Mouse (Mus musculus): ENCODE data around the gene Rhog. TPM values are rescaled to one million over a fixed set of nuclear protein-coding genes. Genes with fewer than 3 reads are reported as not detected.

Gene Rhog
- polyA plus RNA-seq, 1 experiment from 2014 or later: 58.7 TPM

GRCm38 (mm10) chr7:102259716-102260479 lies 4.0 kb upstream of the Rhog start:
- no peaks in the 10 kb centered on the region for H3K36me3 ChIP-seq (ENCODE audit: control insufficient read depth, insufficient read depth, low read length)
- no peak overlapping the region for H3K9ac ChIP-seq (ENCODE audit: low read length)
- H3K9me3 ChIP-seq (ENCODE audit: control insufficient read depth, low read length): no peaks in the 10 kb centered on the region
- no peak overlapping the region for H3K4me3 ChIP-seq (ENCODE audit: low read depth, low read length)
- H3K27me3 ChIP-seq (ENCODE audit: control insufficient read depth, insufficient read depth, low read length): no peaks in the 10 kb centered on the region
- no peak overlapping the region for H3K4me2 ChIP-seq (ENCODE audit: low read depth, severe bottlenecking)
- DNase-seq (ENCODE audit: low spot score) (no peak), ATAC-seq (ENCODE audit: insufficient number of reproducible peaks, low FRiP score, low TSS enrichment, low read depth) (no peak)
- H3K27ac ChIP-seq (replicated peaks; ENCODE audit: low read depth, low read length): no peak overlapping the region
- 81% methylated on average over 10 of the region's 10 CpGs for WGBS
- no peaks in the 10 kb centered on the region for H3K4me1 ChIP-seq (ENCODE audit: control insufficient read depth, insufficient read depth, low read length)

- no peak for DNase-seq (ENCODE audit: low spot score)
- WGBS: 71% methylated on average over 3 of the region's 3 CpGs
- Histone ChIP-seq H3K36me3 (ENCODE audit: control insufficient read depth, insufficient read depth, low read length) (no peaks in the 10 kb centered on the region), H3K4me2 (ENCODE audit: low read depth, severe bottlenecking) (no peak overlapping the region), H3K4me3 (ENCODE audit: low read depth, low read length) (no peak overlapping the region), H3K4me1 (ENCODE audit: control insufficient read depth, insufficient read depth, low read length) (no peaks in the 10 kb centered on the region), H3K27ac (replicated peaks; ENCODE audit: low read depth, low read length) (no peak overlapping the region), H3K9me3 (ENCODE audit: control insufficient read depth, low read length) (no peaks in the 10 kb centered on the region), H3K9ac (ENCODE audit: low read length) (no peak overlapping the region), H3K27me3 (ENCODE audit: control insufficient read depth, insufficient read depth, low read length) (no peaks in the 10 kb centered on the region)
- no peak for ATAC-seq (ENCODE audit: insufficient number of reproducible peaks, low FRiP score, low TSS enrichment, low read depth)
Observed at GRCm38 (mm10) chr7:102258753-102259152, 2.9 kb upstream of the Rhog start.

GRCm38 (mm10) chr7:102258189-102258588 lies 2.3 kb upstream of the Rhog start:
- 23% methylated on average over 4 of the region's 4 CpGs for WGBS
- H3K9me3 ChIP-seq (ENCODE audit: control insufficient read depth, low read length): no peaks in the 10 kb centered on the region
- H3K4me2 ChIP-seq (ENCODE audit: low read depth, severe bottlenecking): no peak overlapping the region
- ATAC-seq (ENCODE audit: insufficient number of reproducible peaks, low FRiP score, low TSS enrichment, low read depth) (0 out of 2 replicates have a peak, but pooled peaks have one; percentile 68), DNase-seq (ENCODE audit: low spot score) (peak; percentile 89)
- no peak overlapping the region for H3K4me3 ChIP-seq (ENCODE audit: low read depth, low read length)
- no peaks in the 10 kb centered on the region for H3K27me3 ChIP-seq (ENCODE audit: control insufficient read depth, insufficient read depth, low read length)
- H3K27ac ChIP-seq (replicated peaks; ENCODE audit: low read depth, low read length): no peak overlapping the region
- H3K4me1 ChIP-seq (ENCODE audit: control insufficient read depth, insufficient read depth, low read length): no peaks in the 10 kb centered on the region
- H3K9ac ChIP-seq (ENCODE audit: low read length): no peak overlapping the region
- H3K36me3 ChIP-seq (ENCODE audit: control insufficient read depth, insufficient read depth, low read length): no peaks in the 10 kb centered on the region

GRCm38 (mm10) chr7:102256636-102257035 lies 782 bp upstream of the Rhog start:
- no peak overlapping the region for H3K4me2 ChIP-seq (ENCODE audit: low read depth, severe bottlenecking)
- 79% methylated on average over 3 of the region's 3 CpGs for WGBS
- no peak for DNase-seq (ENCODE audit: low spot score)
- no peaks in the 10 kb centered on the region for H3K27me3 ChIP-seq (ENCODE audit: control insufficient read depth, insufficient read depth, low read length)
- no peak for ATAC-seq (ENCODE audit: insufficient number of reproducible peaks, low FRiP score, low TSS enrichment, low read depth)
- no peaks in the 10 kb centered on the region for H3K36me3 ChIP-seq (ENCODE audit: control insufficient read depth, insufficient read depth, low read length)
- H3K9ac ChIP-seq (ENCODE audit: low read length): no peak overlapping the region
- H3K27ac ChIP-seq (replicated peaks; ENCODE audit: low read depth, low read length): no peak overlapping the region
- H3K4me3 ChIP-seq (ENCODE audit: low read depth, low read length): no peak overlapping the region
- H3K4me1 ChIP-seq (ENCODE audit: control insufficient read depth, insufficient read depth, low read length): no peaks in the 10 kb centered on the region
- H3K9me3 ChIP-seq (ENCODE audit: control insufficient read depth, low read length): no peaks in the 10 kb centered on the region

GRCm38 (mm10) chr7:102253631-102254030 lies 2.2 kb downstream of the Rhog start:
- H3K4me1 ChIP-seq (ENCODE audit: control insufficient read depth, insufficient read depth, low read length): peaks cover 5% of the 10 kb centered on the region
- H3K4me3 ChIP-seq (ENCODE audit: low read depth, low read length): no peak overlapping the region
- 88% methylated on average over 1 of the region's 1 CpGs for WGBS
- no peaks in the 10 kb centered on the region for H3K9me3 ChIP-seq (ENCODE audit: control insufficient read depth, low read length)
- H3K27ac ChIP-seq (replicated peaks; ENCODE audit: low read depth, low read length): no peak overlapping the region
- H3K4me2 ChIP-seq (ENCODE audit: low read depth, severe bottlenecking): no peak overlapping the region
- no peak for DNase-seq (ENCODE audit: low spot score)
- no peak for ATAC-seq (ENCODE audit: insufficient number of reproducible peaks, low FRiP score, low TSS enrichment, low read depth)
- H3K36me3 ChIP-seq (ENCODE audit: control insufficient read depth, insufficient read depth, low read length): no peaks in the 10 kb centered on the region
- H3K9ac ChIP-seq (ENCODE audit: low read length): no peak overlapping the region
- no peaks in the 10 kb centered on the region for H3K27me3 ChIP-seq (ENCODE audit: control insufficient read depth, insufficient read depth, low read length)

GRCm38 (mm10) chr7:102250631-102251214 lies 5.1 kb downstream of the Rhog start:
- no peaks in the 10 kb centered on the region for H3K27me3 ChIP-seq (ENCODE audit: control insufficient read depth, insufficient read depth, low read length)
- no peaks in the 10 kb centered on the region for H3K9me3 ChIP-seq (ENCODE audit: control insufficient read depth, low read length)
- H3K9ac ChIP-seq (ENCODE audit: low read length): peak overlapping the region; percentile 90
- H3K4me1 ChIP-seq (ENCODE audit: control insufficient read depth, insufficient read depth, low read length): peaks cover 29% of the 10 kb centered on the region
- ATAC-seq (ENCODE audit: insufficient number of reproducible peaks, low FRiP score, low TSS enrichment, low read depth) (peak; percentile 59), DNase-seq (ENCODE audit: low spot score) (peak; percentile 93)
- H3K27ac ChIP-seq (replicated peaks; ENCODE audit: low read depth, low read length): peak overlapping the region; percentile 92
- WGBS: under 1% methylated on average over 29 of the region's 33 CpGs
- peak overlapping the region; percentile 82 for H3K4me3 ChIP-seq (ENCODE audit: low read depth, low read length)
- peak overlapping the region; percentile 88 for H3K4me2 ChIP-seq (ENCODE audit: low read depth, severe bottlenecking)
- H3K36me3 ChIP-seq (ENCODE audit: control insufficient read depth, insufficient read depth, low read length): 0 out of 2 replicates have a peak, but pooled peaks cover under 1% of the 10 kb centered on the region

GRCm38 (mm10) chr7:102249896-102250630 lies 5.8 kb downstream of the Rhog start:
- H3K36me3 ChIP-seq (ENCODE audit: control insufficient read depth, insufficient read depth, low read length): 0 out of 2 replicates have a peak, but pooled peaks cover 2% of the 10 kb centered on the region
- peak; percentile 83 for DNase-seq (ENCODE audit: low spot score)
- H3K4me2 ChIP-seq (ENCODE audit: low read depth, severe bottlenecking): peak overlapping the region; percentile 88
- H3K9ac ChIP-seq (ENCODE audit: low read length): peak overlapping the region; percentile 90
- H3K27me3 ChIP-seq (ENCODE audit: control insufficient read depth, insufficient read depth, low read length): no peaks in the 10 kb centered on the region
- ATAC-seq (ENCODE audit: insufficient number of reproducible peaks, low FRiP score, low TSS enrichment, low read depth): peak; percentile 84
- no peaks in the 10 kb centered on the region for H3K9me3 ChIP-seq (ENCODE audit: control insufficient read depth, low read length)
- H3K27ac ChIP-seq (replicated peaks; ENCODE audit: low read depth, low read length): peak overlapping the region; percentile 92
- peak overlapping the region; percentile 82 for H3K4me3 ChIP-seq (ENCODE audit: low read depth, low read length)
- under 1% methylated on average over 34 of the region's 49 CpGs for WGBS
- H3K4me1 ChIP-seq (ENCODE audit: control insufficient read depth, insufficient read depth, low read length): peaks cover 30% of the 10 kb centered on the region

- Histone ChIP-seq H3K4me1 (ENCODE audit: control insufficient read depth, insufficient read depth, low read length) (peaks cover 30% of the 10 kb centered on the region), H3K27me3 (ENCODE audit: control insufficient read depth, insufficient read depth, low read length) (no peaks in the 10 kb centered on the region), H3K36me3 (ENCODE audit: control insufficient read depth, insufficient read depth, low read length) (0 out of 2 replicates have a peak, but pooled peaks cover 2% of the 10 kb centered on the region), H3K27ac (replicated peaks; ENCODE audit: low read depth, low read length) (peak overlapping the region; percentile 92), H3K4me3 (ENCODE audit: low read depth, low read length) (peak overlapping the region; percentile 82), H3K4me2 (ENCODE audit: low read depth, severe bottlenecking) (peak overlapping the region; percentile 88), H3K9me3 (ENCODE audit: control insufficient read depth, low read length) (no peaks in the 10 kb centered on the region), H3K9ac (ENCODE audit: low read length) (peak overlapping the region; percentile 90)
- ATAC-seq (ENCODE audit: insufficient number of reproducible peaks, low FRiP score, low TSS enrichment, low read depth) (peak; percentile 59), DNase-seq (ENCODE audit: low spot score) (no peak)
- WGBS: under 1% methylated on average over 21 of the region's 23 CpGs
Observed at GRCm38 (mm10) chr7:102249531-102249895, 6.3 kb downstream of the Rhog start.

All from limb, embryonic 11.5 days (tissue).